Mouse (Mus musculus): ENCODE measurements around the gene Ascc1. TPM values are rescaled to one million over a fixed set of nuclear protein-coding genes. Genes with fewer than 3 reads are reported as not detected.

The Ascc1 gene
- 33.0 and 36.2 TPM in 2 replicates for polyA plus RNA-seq (2016; fragmentation: Nextera tagmentation; extraction: Ambion mirVana)

- Histone ChIP-seq H3K36me3 (peaks cover 16% of the 10 kb centered on the region; the same call in 1 of the 2 replicates), H3K27ac (peak within 1 kb of the TSS; percentile 98), H3K4me1 (peaks cover 12% of the 10 kb centered on the region), H3K4me3 (peak within 1 kb of the TSS; percentile 80), H3K9me3 (no peaks in the 10 kb centered on the region), H3K27me3 (ENCODE audit: insufficient read depth, poor library complexity, severe bottlenecking) (no peaks in the 10 kb centered on the region)
- WGBS = under 1% methylated on average over 51 of the region's 51 CpGs
- peak; percentile 99 for DNase-seq (ENCODE audit: low spot score)
These were observed at the start of gene Ascc1, which contains the start of gene Anapc16 for GRCm38 (mm10) chr10:60002673-60003212. TSS of gene Ascc1 (plus strand) at chr10:60002805. TSS of gene Anapc16 (minus strand) at chr10:60003135.

- Histone ChIP-seq H3K27ac (no peak overlapping the region), H3K36me3 (peaks cover 9% of the 10 kb centered on the region; the same call in 1 of the 2 replicates), H3K9me3 (no peaks in the 10 kb centered on the region), H3K27me3 (ENCODE audit: insufficient read depth, poor library complexity, severe bottlenecking) (peaks cover 27% of the 10 kb centered on the region), H3K4me3 (no peak overlapping the region), H3K4me1 (peaks cover 64% of the 10 kb centered on the region)
- no peak for DNase-seq (ENCODE audit: low spot score)
- WGBS = 14% methylated on average over 7 of the region's 7 CpGs
These were observed 49.0 kb upstream of the Ascc1 start for GRCm38 (mm10) chr10:59953564-59954039.

- WGBS = 56% methylated on average over 5 of the region's 5 CpGs
- H3K27me3 ChIP-seq (ENCODE audit: insufficient read depth, poor library complexity, severe bottlenecking) = peaks cover 40% of the 10 kb centered on the region
- no peak for DNase-seq (ENCODE audit: low spot score)
- no peak overlapping the region for H3K4me3 ChIP-seq
- no peak overlapping the region for H3K27ac ChIP-seq
- H3K36me3 ChIP-seq = no peaks in the 10 kb centered on the region
- no peaks in the 10 kb centered on the region for H3K9me3 ChIP-seq
- H3K4me1 ChIP-seq = peaks cover 34% of the 10 kb centered on the region
These were observed 45.9 kb upstream of the Ascc1 start for GRCm38 (mm10) chr10:59956681-59957080.

GRCm38 (mm10) chr10:59957171-59958149, 45.1 kb upstream of the Ascc1 start:
- Histone ChIP-seq H3K36me3 (no peaks in the 10 kb centered on the region), H3K4me1 (peaks cover 28% of the 10 kb centered on the region), H3K4me3 (peak overlapping the region; percentile 33), H3K27ac (peak overlapping the region; percentile 52; the same call in 1 of the 2 replicates), H3K9me3 (no peaks in the 10 kb centered on the region), H3K27me3 (ENCODE audit: insufficient read depth, poor library complexity, severe bottlenecking) (peaks cover 40% of the 10 kb centered on the region)
- no peak for DNase-seq (ENCODE audit: low spot score)
- 13% methylated on average over 25 of the region's 25 CpGs for WGBS

- H3K27ac ChIP-seq = no peak overlapping the region
- WGBS = 26% methylated on average over 5 of the region's 5 CpGs
These were observed 44.1 kb upstream of the Ascc1 start for GRCm38 (mm10) chr10:59958458-59958857.

GRCm38 (mm10) chr10:59959517-59959916, 43.1 kb upstream of the Ascc1 start:
- no peak for DNase-seq (ENCODE audit: low spot score)
- H3K9me3 ChIP-seq = no peaks in the 10 kb centered on the region

More at GRCm38 (mm10) chr10:59958458-59958857, 44.1 kb upstream of the Ascc1 start:
- H3K4me1 ChIP-seq = peaks cover 20% of the 10 kb centered on the region
- no peaks in the 10 kb centered on the region for H3K36me3 ChIP-seq
- DNase-seq (ENCODE audit: low spot score) = no peak
- no peak overlapping the region for H3K4me3 ChIP-seq
- peaks cover 40% of the 10 kb centered on the region for H3K27me3 ChIP-seq (ENCODE audit: insufficient read depth, poor library complexity, severe bottlenecking)
- H3K9me3 ChIP-seq = no peaks in the 10 kb centered on the region

GRCm38 (mm10) chr10:59963609-59964008, 39.0 kb upstream of the Ascc1 start:
- H3K27me3 ChIP-seq (ENCODE audit: insufficient read depth, poor library complexity, severe bottlenecking) = peaks cover 12% of the 10 kb centered on the region
- H3K36me3 ChIP-seq = no peaks in the 10 kb centered on the region
- H3K9me3 ChIP-seq = no peaks in the 10 kb centered on the region
- H3K27ac ChIP-seq = peak overlapping the region; percentile 88
- no peak overlapping the region for H3K4me3 ChIP-seq
- no peak for DNase-seq (ENCODE audit: low spot score)
- H3K4me1 ChIP-seq = peaks cover 27% of the 10 kb centered on the region
- WGBS = 50% methylated on average over 2 of the region's 2 CpGs

More at GRCm38 (mm10) chr10:59959517-59959916, 43.1 kb upstream of the Ascc1 start:
- Histone ChIP-seq H3K27ac (no peak overlapping the region), H3K4me3 (no peak overlapping the region), H3K27me3 (ENCODE audit: insufficient read depth, poor library complexity, severe bottlenecking) (peaks cover 40% of the 10 kb centered on the region), H3K36me3 (no peaks in the 10 kb centered on the region), H3K4me1 (peaks cover 27% of the 10 kb centered on the region)
- WGBS = 72% methylated on average over 12 of the region's 12 CpGs

GRCm38 (mm10) chr10:59964504-59965361, 37.9 kb upstream of the Ascc1 start:
- Histone ChIP-seq H3K36me3 (no peaks in the 10 kb centered on the region), H3K9me3 (no peaks in the 10 kb centered on the region), H3K27me3 (ENCODE audit: insufficient read depth, poor library complexity, severe bottlenecking) (0 out of 2 replicates have a peak, but pooled peaks cover 3% of the 10 kb centered on the region), H3K4me1 (peaks cover 31% of the 10 kb centered on the region), H3K27ac (peak overlapping the region; percentile 88), H3K4me3 (peak overlapping the region; percentile 47)
- DNase-seq (ENCODE audit: low spot score) = no peak
- 7% methylated on average over 18 of the region's 23 CpGs for WGBS

- Histone ChIP-seq H3K4me1 (peaks cover 37% of the 10 kb centered on the region), H3K27me3 (ENCODE audit: insufficient read depth, poor library complexity, severe bottlenecking) (0 out of 2 replicates have a peak, but pooled peaks cover 3% of the 10 kb centered on the region), H3K4me3 (peak overlapping the region; percentile 47), H3K27ac (peak overlapping the region; percentile 88), H3K36me3 (no peaks in the 10 kb centered on the region), H3K9me3 (no peaks in the 10 kb centered on the region)
- WGBS = 32% methylated on average over 9 of the region's 9 CpGs
- no peak for DNase-seq (ENCODE audit: low spot score)
These were observed 37.3 kb upstream of the Ascc1 start for GRCm38 (mm10) chr10:59965362-59965695.

GRCm38 (mm10) chr10:59965788-59966187, 36.8 kb upstream of the Ascc1 start:
- Histone ChIP-seq H3K27me3 (ENCODE audit: insufficient read depth, poor library complexity, severe bottlenecking) (0 out of 2 replicates have a peak, but pooled peaks cover 3% of the 10 kb centered on the region), H3K9me3 (no peaks in the 10 kb centered on the region), H3K4me3 (no peak overlapping the region), H3K36me3 (no peaks in the 10 kb centered on the region), H3K4me1 (peaks cover 41% of the 10 kb centered on the region), H3K27ac (peak overlapping the region; percentile 88)
- no peak for DNase-seq (ENCODE audit: low spot score)
- 82% methylated on average over 8 of the region's 8 CpGs for WGBS

GRCm38 (mm10) chr10:59966743-59967142, 35.9 kb upstream of the Ascc1 start:
- peaks cover 2% of the 10 kb centered on the region; the same call in 1 of the 2 replicates for H3K27me3 ChIP-seq (ENCODE audit: insufficient read depth, poor library complexity, severe bottlenecking)
- no peaks in the 10 kb centered on the region for H3K36me3 ChIP-seq
- no peaks in the 10 kb centered on the region for H3K9me3 ChIP-seq
- WGBS = 84% methylated on average over 6 of the region's 6 CpGs
- peaks cover 47% of the 10 kb centered on the region for H3K4me1 ChIP-seq
- no peak overlapping the region for H3K4me3 ChIP-seq
- DNase-seq (ENCODE audit: low spot score) = no peak
- no peak overlapping the region for H3K27ac ChIP-seq

- peaks cover 7% of the 10 kb centered on the region; the same call in 1 of the 2 replicates for H3K27me3 ChIP-seq (ENCODE audit: insufficient read depth, poor library complexity, severe bottlenecking)
- no peak overlapping the region for H3K4me3 ChIP-seq
- no peaks in the 10 kb centered on the region for H3K36me3 ChIP-seq
- peaks cover 48% of the 10 kb centered on the region for H3K4me1 ChIP-seq
- no peak for DNase-seq (ENCODE audit: low spot score)
- H3K9me3 ChIP-seq = no peaks in the 10 kb centered on the region
- H3K27ac ChIP-seq = no peak overlapping the region; the same call in 1 of the 2 replicates
- WGBS = 85% methylated on average over 6 of the region's 6 CpGs
These were observed 35.2 kb upstream of the Ascc1 start for GRCm38 (mm10) chr10:59967309-59967942.
